Mouse (Mus musculus): ENCODE results near the gene Gabbr2. TPM values are rescaled to one million over a fixed set of nuclear protein-coding genes. Genes with fewer than 3 reads are reported as not detected.

Gene Gabbr2
- total and polyA plus RNA-seq, 2 experiments from 2014 or later = 17.7 to 98.9 TPM

GRCm38 (mm10) chr4:46805910-46806309 is 185.8 kb downstream of the Gabbr2 start:
- no peaks in the 10 kb centered on the region for H3K27me3 ChIP-seq (ENCODE audit: insufficient read depth, low read length)
- no peaks in the 10 kb centered on the region; the same call in 1 of the 2 replicates for H3K36me3 ChIP-seq (ENCODE audit: insufficient read depth, low read length)
- no peak overlapping the region for H3K27ac ChIP-seq
- DNase-seq (ENCODE audit: low spot score) = no peak
- H3K9me3 ChIP-seq (ENCODE audit: low read length) = no peaks in the 10 kb centered on the region
- no peaks in the 10 kb centered on the region for H3K4me1 ChIP-seq (ENCODE audit: insufficient read depth, low read length)
- no peak for TF ChIP-seq CTCF (IDR thresholded peaks at IDR 0.05; ENCODE audit: low read depth)
- H3K4me3 ChIP-seq (ENCODE audit: low read length) = no peak overlapping the region
- no peak for ATAC-seq
- WGBS = 48% methylated on average over 3 of the region's 3 CpGs
- no peak overlapping the region for H3K4me2 ChIP-seq (ENCODE audit: low read depth, low read length)
- no peak overlapping the region for H3K9ac ChIP-seq (replicated peaks; ENCODE audit: low read length)

DNA sequence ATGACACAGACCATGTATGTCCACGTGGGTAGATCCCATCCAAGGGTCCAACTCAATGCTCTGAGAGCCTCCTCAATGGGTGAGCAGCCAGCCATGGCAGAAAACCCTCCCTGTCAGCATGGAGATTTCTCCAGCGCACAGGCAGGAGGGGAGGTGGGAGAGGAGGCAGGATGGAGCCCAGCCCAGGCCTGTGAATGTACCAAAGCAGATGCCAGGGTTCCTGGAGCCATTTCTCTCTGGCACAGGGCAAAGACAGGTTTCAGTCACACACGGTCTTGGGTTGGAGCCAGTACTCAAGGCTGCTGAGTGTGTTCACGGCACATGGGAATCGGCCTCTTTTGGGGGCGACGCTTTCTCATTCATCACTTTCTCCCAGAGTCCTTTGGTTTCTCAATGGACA is 189.3 kb downstream of the Gabbr2 start:
- no peak for TF ChIP-seq CTCF (IDR thresholded peaks at IDR 0.05; ENCODE audit: low read depth)
- H3K9ac ChIP-seq (replicated peaks; ENCODE audit: low read length) = no peak overlapping the region
- H3K4me3 ChIP-seq (ENCODE audit: low read length) = no peak overlapping the region
- no peak overlapping the region for H3K4me2 ChIP-seq (ENCODE audit: low read depth, low read length)
- WGBS = 55% methylated on average over 7 of the region's 7 CpGs
- no peaks in the 10 kb centered on the region; the same call in 1 of the 2 replicates for H3K36me3 ChIP-seq (ENCODE audit: insufficient read depth, low read length)
- H3K27me3 ChIP-seq (ENCODE audit: insufficient read depth, low read length) = no peaks in the 10 kb centered on the region
- 0 out of 2 replicates have a peak, but pooled peaks have one; percentile 24 for ATAC-seq
- no peaks in the 10 kb centered on the region for H3K4me1 ChIP-seq (ENCODE audit: insufficient read depth, low read length)
- no peaks in the 10 kb centered on the region for H3K9me3 ChIP-seq (ENCODE audit: low read length)
- no peak for DNase-seq (ENCODE audit: low spot score)
- H3K27ac ChIP-seq = no peak overlapping the region

DNA sequence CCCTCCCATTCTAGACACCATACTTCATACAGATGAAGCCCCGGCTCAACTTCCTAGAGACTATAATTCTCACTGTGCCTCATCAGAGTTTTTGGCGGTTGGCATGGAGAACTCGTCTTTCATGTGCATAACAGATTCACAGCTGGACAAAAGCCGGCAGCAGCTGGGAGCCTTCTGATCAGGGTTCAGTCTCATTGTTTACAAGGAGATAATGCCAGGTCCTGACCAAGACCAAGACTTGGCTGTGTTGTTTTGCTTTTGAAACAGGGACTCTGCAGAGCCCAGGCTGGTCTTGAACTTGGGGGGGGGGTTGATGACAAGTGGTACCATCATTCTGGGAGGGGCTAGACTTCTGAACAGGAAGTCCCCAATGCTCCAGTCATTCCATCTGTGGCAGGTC is 191.8 kb downstream of the Gabbr2 start:
- 18% methylated on average over 4 of the region's 4 CpGs for WGBS
- no peaks in the 10 kb centered on the region for H3K27me3 ChIP-seq (ENCODE audit: insufficient read depth, low read length)
- DNase-seq (ENCODE audit: low spot score) = peak; percentile 10
- ATAC-seq = no peak
- TF ChIP-seq CTCF (IDR thresholded peaks at IDR 0.05; ENCODE audit: low read depth) = no peak
- H3K9me3 ChIP-seq (ENCODE audit: low read length) = no peaks in the 10 kb centered on the region
- H3K27ac ChIP-seq = no peak overlapping the region
- no peaks in the 10 kb centered on the region for H3K4me1 ChIP-seq (ENCODE audit: insufficient read depth, low read length)
- H3K4me3 ChIP-seq (ENCODE audit: low read length) = no peak overlapping the region
- no peak overlapping the region for H3K9ac ChIP-seq (replicated peaks; ENCODE audit: low read length)
- H3K36me3 ChIP-seq (ENCODE audit: insufficient read depth, low read length) = no peaks in the 10 kb centered on the region; the same call in 1 of the 2 replicates
- H3K4me2 ChIP-seq (ENCODE audit: low read depth, low read length) = no peak overlapping the region

GRCm38 (mm10) chr4:46795707-46796106 is 196.0 kb downstream of the Gabbr2 start:
- peak; percentile 65 for TF ChIP-seq CTCF (IDR thresholded peaks at IDR 0.05; ENCODE audit: low read depth)
- WGBS = 48% methylated on average over 7 of the region's 7 CpGs
- Histone ChIP-seq H3K4me1 (ENCODE audit: insufficient read depth, low read length) (no peaks in the 10 kb centered on the region), H3K4me3 (ENCODE audit: low read length) (no peak overlapping the region), H3K27me3 (ENCODE audit: insufficient read depth, low read length) (no peaks in the 10 kb centered on the region), H3K9ac (replicated peaks; ENCODE audit: low read length) (no peak overlapping the region), H3K36me3 (ENCODE audit: insufficient read depth, low read length) (no peaks in the 10 kb centered on the region), H3K9me3 (ENCODE audit: low read length) (no peaks in the 10 kb centered on the region), H3K27ac (no peak overlapping the region), H3K4me2 (ENCODE audit: low read depth, low read length) (no peak overlapping the region)
- ATAC-seq (no peak), DNase-seq (ENCODE audit: low spot score) (peak; percentile 66)

DNA sequence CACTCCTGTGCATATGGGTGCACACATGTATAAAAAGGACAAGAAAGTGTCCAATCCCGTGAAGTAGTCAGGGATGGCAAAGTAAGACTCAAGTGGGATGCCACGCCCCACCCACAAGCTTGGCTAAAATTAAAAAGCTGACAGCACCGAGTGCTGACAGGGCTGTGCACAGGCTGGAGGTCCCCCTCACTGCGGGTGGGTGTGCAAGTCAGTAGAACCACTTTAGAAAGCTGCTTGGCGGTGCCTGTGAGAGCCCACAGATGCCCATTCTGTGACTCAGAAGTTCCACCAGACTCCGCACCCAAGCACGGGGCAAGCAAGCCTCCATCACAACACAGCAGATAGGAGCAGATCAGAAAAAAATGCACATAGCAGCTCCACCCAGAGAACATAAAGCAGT is 197.1 kb downstream of the Gabbr2 start:
- H3K27me3 ChIP-seq (ENCODE audit: insufficient read depth, low read length) = no peaks in the 10 kb centered on the region
- TF ChIP-seq CTCF (IDR thresholded peaks at IDR 0.05; ENCODE audit: low read depth) = no peak
- DNase-seq (ENCODE audit: low spot score) (no peak), ATAC-seq (no peak)
- no peak overlapping the region for H3K4me2 ChIP-seq (ENCODE audit: low read depth, low read length)
- 88% methylated on average over 7 of the region's 7 CpGs for WGBS
- no peak overlapping the region for H3K4me3 ChIP-seq (ENCODE audit: low read length)
- no peak overlapping the region for H3K27ac ChIP-seq
- no peak overlapping the region for H3K9ac ChIP-seq (replicated peaks; ENCODE audit: low read length)
- no peaks in the 10 kb centered on the region for H3K4me1 ChIP-seq (ENCODE audit: insufficient read depth, low read length)
- H3K9me3 ChIP-seq (ENCODE audit: low read length) = no peaks in the 10 kb centered on the region
- no peaks in the 10 kb centered on the region for H3K36me3 ChIP-seq (ENCODE audit: insufficient read depth, low read length)

DNA sequence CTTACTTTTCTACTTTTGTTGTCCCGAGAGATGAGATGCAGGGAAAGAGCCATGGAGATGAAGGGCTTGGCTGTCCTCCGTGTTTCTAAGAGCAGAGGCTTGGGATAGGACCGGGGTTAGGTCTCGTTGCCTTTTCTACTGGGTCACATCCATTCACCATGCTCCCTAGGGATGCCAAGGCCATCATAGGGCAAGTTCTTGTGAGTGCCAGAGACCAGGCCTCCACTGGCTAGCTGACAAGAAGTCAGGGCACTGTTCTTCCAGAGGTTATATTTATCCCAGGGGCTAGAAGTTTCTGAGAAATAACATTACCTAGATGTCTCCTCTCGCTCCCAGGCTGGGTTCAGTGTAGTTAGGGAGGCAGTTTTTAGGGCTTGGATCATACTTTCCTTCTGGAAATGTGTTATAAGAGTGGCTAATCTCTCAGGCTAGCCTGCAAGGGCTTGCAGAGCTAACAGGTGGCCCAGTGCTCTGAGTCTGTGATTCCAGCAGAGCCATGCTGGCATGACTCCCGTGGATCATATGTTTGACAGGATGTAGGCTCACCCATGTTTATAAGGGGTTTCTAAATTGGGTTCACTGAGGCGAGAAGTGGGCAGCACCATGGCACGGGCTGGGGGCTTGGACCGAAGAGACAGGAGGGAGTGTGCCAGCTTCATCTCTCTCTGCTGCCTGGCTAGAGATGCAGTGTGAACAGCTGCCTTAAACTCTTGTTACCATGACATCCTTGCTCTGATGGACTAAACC is 199.2 kb downstream of the Gabbr2 start:
- ATAC-seq = peak; percentile 64

More for the DNA sequence above, 199.2 kb downstream of the Gabbr2 start:
- no peak overlapping the region for H3K4me2 ChIP-seq (ENCODE audit: low read depth, low read length)
- H3K4me3 ChIP-seq (ENCODE audit: low read length) = no peak overlapping the region
- H3K36me3 ChIP-seq (ENCODE audit: insufficient read depth, low read length) = no peaks in the 10 kb centered on the region; the same call in 1 of the 2 replicates
- no peaks in the 10 kb centered on the region for H3K27me3 ChIP-seq (ENCODE audit: insufficient read depth, low read length)
- H3K9me3 ChIP-seq (ENCODE audit: low read length) = no peaks in the 10 kb centered on the region
- 60% methylated on average over 9 of the region's 9 CpGs for WGBS
- no peak overlapping the region for H3K9ac ChIP-seq (replicated peaks; ENCODE audit: low read length)
- TF ChIP-seq CTCF (IDR thresholded peaks at IDR 0.05; ENCODE audit: low read depth) = no peak
- peak; percentile 81 for DNase-seq (ENCODE audit: low spot score)
- no peak overlapping the region for H3K27ac ChIP-seq
- H3K4me1 ChIP-seq (ENCODE audit: insufficient read depth, low read length) = no peaks in the 10 kb centered on the region
